Mouse (Mus musculus) MEL (cell line): Measurements from ENCODE around the gene Nos1.

ENCODE experiments used
- CTCF ChIP-seq, 3 experiments: IDR thresholded peaks in 2 of 3; conservative IDR thresholded peaks in 1 of 3; 2 replicates each; pipeline ENCODE4 v1.5.1; 2011 to 2012; ENCODE audit warnings: low read length in 3 of 3, low read depth in 2 of 3, mild to moderate bottlenecking in 2 of 3, improper control_type of control experiment in 1 of 3, inconsistent platforms in 1 of 3, mixed read lengths in 1 of 3, moderate library complexity in 1 of 3; ENCODE audit not compliant: control insufficient read depth in 1 of 3, insufficient read depth in 1 of 3, poor library complexity in 1 of 3, severe bottlenecking in 1 of 3
- POLR2A ChIP-seq, 2 experiments: IDR thresholded peaks; 2 replicates each; pipeline ENCODE4 v1.6.1; 2011 to 2012; ENCODE audit warnings: low read length in 2 of 2, mild to moderate bottlenecking in 2 of 2, control low read depth in 1 of 2, improper control_type of control experiment in 1 of 2, low read depth in 1 of 2, moderate library complexity in 1 of 2; ENCODE audit not compliant: control insufficient read depth in 1 of 2, insufficient read depth in 1 of 2, poor library complexity in 1 of 2
- USF1 ChIP-seq: IDR thresholded peaks from 2 replicates; pipeline ENCODE4 v1.6.1; 2014; ENCODE audit warnings: low read depth, mild to moderate bottlenecking, inconsistent platforms, low read length, improper control_type of control experiment, moderate library complexity

DNA sequence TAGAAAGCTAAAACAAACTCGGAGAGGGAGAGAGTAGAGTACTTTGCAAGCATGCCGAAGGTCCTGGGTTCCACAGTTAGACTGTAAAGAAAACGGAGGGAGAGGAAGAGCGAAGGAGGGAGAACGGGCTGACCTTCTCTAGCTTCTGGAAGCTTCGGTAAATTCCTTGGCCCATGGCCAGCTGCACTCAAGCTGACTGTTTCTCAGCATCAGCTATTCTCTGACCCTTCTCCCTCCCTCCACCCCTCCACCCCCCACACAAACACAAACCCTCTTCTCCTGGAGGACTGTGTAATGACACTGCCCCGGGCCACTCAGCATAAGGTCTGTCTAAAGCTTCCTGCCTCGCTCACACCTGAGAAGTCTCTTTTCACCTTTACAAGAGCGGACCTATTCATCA, 183.9 kb downstream of the Nos1 start:
- TF ChIP-seq CTCF (IDR thresholded peaks at IDR 0.05 in 2 of 3, conservative IDR thresholded peaks at IDR 0.05 in 1 of 3; ENCODE audit: control insufficient read depth in 1 of 3, insufficient read depth in 1 of 3, low read depth in 2 of 3, low read length in 3 of 3, poor library complexity in 1 of 3, severe bottlenecking in 1 of 3): no peak
- no peak for TF ChIP-seq USF1
- TF ChIP-seq POLR2A (IDR thresholded peaks at IDR 0.05; ENCODE audit: control insufficient read depth in 1 of 2, insufficient read depth in 1 of 2, low read depth in 1 of 2, low read length in 2 of 2, poor library complexity in 1 of 2): no peak
